Mouse (Mus musculus): ENCODE data around the gene Sipa1.
A peak's percentile ranks its signal among the peaks of the same experiment; 100 is the strongest.

Sipa1 gene

DNA sequence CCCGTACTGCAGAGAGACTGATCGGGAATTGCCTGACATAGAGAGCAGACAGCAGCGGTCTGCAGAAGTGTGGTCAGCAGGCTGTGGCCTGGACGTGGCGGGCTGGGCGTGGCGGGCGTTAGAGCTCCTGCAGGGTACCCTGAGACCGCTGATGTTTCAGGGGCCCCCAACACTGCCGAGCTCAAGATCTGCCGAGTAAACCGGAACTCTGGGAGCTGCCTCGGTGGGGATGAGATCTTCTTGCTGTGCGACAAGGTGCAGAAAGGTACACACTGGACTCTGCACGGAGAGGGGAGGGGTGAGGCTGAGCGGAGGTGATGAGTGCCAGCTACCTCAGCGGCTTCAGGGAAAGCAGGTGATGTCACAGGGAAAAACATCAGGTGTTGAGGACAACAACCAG, 22.5 kb downstream of the Sipa1 start:
- DNase-seq = no peak

DNA sequence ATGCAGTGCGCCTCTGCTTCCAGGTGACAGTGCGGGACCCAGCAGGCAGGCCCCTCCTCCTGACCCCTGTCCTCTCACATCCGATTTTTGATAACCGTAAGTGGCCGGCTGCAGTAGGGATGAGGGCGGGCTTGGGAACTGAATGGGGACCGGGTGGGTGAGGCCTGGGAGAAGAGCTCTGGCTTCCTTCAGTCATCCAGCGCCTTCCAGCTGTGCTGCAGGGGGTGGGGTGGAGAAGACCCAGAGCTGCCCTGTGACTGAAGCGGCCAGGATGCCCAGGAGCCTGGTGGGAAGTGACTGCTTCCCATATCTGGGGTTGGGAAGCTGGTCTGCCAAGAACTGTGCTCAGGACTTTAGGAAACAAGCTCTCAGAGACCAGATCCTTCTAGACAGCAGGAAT, 23.2 kb downstream of the Sipa1 start:
- no peak for DNase-seq

DNA sequence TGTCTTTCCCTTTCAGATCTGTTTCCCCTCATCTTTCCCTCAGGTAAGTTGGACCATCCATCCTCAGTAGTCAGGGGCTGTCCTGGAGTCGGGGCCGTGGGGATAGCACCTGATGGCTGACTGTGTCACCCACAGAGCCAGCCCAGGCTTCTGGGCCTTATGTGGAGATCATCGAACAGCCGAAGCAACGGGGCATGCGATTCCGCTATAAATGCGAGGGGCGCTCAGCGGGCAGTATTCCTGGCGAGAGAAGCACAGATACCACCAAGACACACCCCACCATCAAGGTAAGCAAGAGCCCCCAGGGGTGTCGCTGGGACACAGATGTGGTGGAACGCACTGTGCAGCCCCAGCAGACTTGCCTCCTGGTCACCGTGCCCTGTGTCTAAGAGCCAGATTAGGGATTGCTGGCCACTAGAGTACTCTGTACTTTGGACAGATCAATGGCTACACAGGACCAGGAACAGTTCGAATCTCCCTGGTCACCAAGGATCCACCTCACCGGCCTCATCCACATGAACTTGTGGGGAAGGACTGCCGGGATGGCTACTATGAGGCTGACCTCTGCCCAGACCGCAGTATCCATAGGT, 25.0 kb downstream of the Sipa1 start:
- no peak for DNase-seq

DNA sequence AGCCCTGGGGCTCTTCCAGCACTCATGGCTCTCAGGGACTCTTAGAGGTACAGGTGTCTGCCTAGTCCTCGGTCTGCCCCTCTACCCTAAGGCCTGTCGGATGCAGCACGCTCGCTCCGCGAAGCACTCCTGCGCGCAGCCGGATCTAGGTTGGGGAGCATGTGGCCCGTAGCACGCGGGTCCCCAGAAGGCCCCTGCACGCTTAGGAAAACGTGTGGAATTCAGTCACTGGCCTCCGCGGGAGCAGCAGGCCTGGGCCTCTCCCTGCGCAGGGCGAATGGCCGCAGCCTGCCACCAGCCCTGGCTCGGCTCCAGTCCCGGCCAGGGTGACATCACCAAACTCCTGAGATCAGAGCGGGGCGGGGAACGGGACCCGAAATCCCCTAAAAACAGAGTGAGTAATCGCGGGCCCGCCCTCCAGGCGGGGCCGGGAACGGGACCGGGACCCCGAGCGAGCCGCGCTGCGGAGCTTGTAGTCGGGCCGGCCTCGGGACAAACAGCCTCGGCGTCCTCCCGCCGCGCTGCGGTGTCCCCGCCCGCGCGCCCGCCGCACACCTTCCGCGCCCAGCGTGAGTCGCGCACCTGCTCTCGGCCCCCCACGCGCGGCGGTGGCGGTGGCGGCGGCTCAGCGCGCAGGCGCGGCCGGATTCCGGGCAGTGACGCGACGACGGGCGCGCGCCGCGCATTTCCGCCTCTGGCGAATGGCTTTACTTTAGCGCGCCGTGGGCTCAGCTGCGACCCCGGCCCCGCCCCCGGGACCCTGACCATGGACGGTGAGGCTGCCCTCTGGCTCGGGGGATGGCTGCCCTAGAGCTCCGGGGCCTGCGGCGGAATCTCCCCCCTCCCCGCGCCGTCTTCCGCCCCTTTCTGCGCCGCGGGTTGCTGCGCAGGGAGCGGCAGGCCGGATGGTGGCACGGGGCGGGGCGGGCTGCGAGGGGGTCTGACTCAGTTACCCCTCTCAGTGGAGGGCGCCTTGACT, 26.1 kb downstream of the Sipa1 start, which contains the start of gene Rela:
TSS of gene Rela (plus strand) at position 415 of the 979 bp plus-strand sequence.
- DNase-seq = peak; percentile 94

DNA sequence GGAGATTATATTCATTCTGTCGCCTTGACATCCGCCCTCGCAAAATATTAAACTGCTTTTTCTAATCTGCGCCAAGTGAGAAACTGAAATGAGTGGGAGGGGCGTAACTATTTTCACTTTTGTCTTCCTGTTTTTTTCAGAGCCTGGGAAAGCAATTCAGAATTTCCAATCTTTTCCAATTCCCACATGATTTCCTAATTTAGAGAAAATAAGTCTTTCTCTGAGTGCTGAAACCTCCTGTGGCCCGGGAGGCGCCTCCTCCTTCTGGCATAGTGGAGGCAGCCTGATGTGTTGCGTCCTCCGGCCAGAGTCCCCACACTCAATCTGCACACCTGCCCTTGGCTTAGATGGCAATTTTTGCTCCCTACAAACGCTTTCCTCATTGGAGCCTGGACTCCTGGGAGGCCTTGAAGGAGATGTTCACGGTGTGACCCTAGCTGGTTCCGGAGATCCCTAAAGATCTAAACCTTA, 26.9 kb downstream of the Sipa1 start:
- DNase-seq = no peak

DNA sequence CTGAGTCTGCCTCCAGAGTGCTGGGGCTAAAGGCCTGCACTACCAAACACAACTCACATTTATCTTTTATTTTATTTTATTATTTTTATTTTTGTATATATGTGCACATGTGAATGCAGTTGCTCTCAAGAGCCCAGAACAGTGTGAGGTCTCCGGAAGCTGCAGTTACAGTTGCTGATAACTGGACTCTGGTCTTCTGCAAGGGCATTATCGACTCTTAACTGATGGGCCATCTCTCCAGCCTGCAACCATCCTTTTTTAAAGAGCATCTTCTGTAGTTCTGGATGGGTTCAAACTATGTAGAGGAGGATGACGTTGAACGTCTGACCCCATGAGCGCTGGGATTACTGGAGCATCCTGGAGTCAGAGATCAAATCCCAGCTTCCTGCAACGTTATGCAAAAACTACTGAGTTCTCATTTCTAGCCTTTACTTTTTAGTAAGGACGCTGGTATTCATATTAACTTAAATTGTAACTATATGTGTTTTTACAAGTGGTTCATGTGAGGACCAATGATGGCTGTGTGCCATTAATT, 27.4 kb downstream of the Sipa1 start:
- DNase-seq = no peak

DNA sequence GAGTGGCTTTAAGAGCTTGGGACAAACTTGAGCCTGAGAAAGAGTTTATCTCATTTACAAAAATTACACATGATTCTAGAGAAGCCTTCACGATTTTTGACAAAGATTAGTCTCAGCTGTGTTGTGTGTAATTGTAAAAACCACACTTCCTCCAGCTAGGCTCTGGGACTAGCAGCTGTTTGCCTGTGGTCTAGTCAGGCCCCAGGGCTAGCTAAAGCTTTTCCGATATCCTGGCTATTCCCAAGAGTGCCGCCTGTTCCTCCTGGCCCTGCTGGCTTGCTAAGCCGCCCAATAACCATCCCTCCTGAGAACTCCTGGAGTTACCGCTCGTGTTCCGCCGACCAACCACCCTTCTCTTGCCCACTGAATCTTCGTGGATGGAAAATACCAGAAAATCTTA, 31.4 kb downstream of the Sipa1 start:
- DNase-seq = no peak

DNA sequence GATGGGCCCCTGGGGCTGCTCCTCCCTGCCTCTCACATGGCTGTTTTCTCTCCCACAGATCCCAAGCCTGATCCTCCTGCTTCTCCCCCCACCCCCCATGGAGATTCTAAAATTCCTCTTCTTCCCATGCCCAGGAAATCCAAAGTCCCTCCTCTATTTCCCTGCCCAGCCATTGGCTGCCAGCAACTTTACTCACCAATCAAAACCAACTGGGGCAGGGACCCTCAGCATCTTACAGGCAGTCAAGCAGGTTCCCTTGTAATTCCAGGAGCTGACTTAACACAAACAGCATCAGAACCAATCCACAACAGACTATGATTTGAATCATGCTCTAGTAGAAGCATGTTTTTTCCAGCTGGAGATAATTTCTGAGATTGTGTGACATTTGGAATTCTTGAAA, 33.6 kb downstream of the Sipa1 start:
- DNase-seq = no peak

DNA sequence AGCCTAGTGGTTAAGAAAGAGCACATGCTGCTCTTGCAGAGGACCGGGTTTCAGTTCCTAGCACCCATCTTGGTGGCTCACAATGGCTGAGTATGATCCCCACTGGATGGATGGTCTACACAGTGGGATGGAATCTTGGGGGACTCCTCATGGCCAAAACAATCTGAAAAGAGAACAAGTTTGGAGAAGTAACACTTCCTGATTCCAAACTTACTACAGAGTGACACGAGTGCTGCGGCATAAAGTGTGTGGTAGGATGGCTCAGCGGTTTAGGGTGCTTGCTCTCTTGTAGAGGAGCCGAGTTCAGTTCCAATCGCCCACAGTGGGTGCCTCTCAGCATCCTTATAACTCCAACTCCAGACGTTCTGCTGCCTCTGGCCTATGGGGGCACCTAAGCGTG, 38.2 kb downstream of the Sipa1 start:
- DNase-seq = no peak

DNA sequence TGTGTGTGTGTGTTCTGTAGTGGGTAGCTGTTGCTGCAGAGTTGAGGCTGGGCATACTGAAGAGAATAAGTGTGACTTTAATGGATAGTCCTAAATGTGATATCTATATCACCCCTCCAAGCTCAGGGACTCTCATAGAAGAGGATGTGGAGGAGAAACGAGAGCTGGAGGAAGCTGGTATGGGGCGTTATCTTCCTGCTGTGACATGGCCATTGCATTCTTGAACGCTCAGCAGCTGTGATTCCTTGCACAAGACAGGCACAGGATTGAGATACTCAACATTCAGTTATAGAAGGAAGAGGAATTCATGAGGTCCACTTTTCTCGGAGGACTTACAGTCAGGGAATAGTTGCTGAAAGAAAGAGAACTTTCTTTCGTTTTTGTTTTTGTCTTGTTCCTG, 41.6 kb downstream of the Sipa1 start:
- no peak for DNase-seq

DNA sequence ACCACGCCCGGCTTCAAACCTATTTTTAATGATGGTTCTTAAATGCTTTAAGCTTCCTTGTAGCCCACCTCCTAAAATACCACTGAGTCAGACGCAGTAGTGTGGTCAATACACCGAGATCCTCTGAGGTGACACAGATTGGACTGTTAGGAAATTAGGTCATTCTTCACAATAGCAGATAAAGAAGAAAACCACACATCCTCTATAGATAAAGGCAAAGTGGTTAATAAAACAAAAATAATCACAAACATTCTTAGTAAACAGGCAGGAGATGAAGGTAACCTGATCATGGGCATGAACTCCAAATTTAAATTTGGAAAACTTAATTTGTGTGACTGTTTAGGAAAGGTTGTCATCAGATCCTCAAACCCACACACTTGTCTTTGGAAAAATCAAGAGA, 43.5 kb downstream of the Sipa1 start:
- DNase-seq = no peak

DNA sequence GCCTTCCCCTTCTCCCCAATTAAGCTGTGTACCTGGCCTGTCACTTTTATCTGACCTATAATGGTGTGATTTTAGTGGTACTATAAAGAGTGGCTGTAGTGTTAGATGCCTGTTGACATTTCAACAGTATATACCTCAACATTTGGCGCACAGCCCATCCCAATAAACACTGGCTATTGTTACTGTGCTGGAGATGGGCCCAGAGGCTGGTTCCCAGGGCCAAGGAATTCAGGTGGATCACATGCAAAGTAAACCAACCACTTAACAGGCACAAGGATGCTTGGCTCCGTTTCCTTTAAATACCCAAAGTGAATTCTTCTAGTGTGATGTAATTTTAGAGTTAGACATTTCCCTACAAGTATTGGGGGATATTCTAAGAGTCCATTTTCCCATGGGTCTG, 48.6 kb downstream of the Sipa1 start:
- no peak for DNase-seq

DNA sequence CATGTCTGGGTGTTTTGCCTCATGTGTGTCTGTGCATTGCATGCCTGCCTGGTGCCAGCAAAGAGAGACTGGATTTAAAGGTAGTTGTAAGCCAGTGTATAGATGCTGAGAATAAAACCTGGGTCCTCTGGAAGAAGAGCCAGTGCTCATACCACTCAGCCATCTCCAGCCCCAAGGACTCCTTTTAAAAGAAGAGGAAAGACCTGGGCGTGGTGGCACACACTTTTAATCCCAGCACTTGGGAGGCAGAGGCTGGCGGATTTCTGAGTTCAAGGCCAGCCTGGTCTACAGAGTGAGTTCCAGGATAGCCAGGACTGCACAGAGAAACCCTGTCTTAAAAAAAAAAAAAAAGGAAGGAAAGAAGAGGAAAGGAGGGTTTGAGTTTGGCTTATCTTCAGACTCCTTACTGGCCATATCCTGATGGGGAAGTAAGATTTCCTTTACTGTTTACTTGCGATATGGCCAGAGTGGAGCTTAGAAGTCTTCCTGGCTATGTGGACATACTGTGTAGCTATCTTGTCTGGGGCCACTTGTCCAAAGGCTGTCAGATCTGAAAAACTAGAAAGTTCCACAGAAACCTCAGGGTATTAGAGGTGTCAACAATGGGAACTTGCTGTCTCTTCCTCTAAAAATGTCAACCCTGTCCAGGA, 50.6 kb downstream of the Sipa1 start:
- DNase-seq = no peak

DNA sequence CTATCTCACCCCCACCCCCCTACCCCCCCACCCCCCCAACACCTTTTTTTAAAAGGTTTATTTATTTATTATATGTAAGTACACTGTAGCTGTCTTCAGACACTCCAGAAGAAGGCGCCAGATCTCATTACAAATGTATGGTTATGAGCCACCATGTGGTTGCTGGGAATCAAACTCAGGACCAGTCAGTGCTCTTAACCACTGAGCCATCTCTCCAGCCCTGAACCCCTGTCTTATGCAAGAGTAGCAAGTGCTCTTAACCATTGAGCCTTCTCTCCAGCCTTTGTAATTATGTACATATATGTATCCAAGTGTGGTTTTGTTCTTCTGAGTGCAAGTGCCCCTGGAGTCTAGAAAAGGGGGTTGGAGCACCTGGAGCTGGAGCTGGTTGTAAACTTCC, 51.5 kb downstream of the Sipa1 start:
- DNase-seq = no peak

DNA sequence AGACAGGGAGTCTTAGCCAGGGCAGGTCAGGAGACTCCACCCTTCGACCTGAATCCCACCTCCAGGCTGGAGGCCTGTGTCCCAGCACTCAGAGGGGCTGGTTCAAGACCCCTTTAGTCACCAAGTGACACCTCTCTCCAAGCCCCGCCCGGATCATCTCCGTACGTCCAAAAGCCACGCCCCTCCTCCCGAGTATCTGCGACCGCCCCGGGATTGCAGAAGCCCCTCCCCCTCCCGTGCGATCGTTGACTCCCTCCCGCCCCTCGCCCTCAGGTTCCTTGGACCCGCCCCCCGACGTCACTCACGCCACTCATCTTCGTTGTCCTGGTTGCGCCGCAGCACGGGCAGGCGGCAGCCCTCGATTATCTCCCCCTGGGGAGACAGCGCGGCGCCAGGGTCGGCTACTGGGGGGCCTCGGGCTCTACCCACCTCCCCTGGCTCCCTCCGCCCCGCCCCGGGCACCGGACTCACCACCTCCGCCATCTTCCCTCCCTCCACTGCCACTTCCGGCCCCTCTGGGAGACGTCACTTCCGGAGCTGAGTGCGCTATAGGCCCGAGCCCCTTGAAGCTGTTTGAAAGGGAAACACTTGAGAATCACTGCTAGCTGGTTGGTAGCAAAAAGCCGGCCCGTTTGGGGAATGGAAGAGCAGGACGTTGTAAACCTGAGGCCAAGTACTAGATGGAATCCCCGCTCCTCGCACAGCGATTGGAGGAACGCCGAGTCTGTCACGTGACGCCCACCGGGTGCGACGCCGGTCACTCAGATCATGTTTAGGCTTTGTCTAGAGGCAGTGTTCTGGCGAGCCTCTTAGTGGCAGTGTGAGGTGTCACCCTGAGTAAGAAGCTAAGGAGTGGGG, 53.7 kb downstream of the Sipa1 start, which contains the start of gene Kat5:
TSS of gene Kat5 (minus strand) at position 691 of the 858 bp plus-strand sequence.
- peak; percentile 97 for DNase-seq

DNA sequence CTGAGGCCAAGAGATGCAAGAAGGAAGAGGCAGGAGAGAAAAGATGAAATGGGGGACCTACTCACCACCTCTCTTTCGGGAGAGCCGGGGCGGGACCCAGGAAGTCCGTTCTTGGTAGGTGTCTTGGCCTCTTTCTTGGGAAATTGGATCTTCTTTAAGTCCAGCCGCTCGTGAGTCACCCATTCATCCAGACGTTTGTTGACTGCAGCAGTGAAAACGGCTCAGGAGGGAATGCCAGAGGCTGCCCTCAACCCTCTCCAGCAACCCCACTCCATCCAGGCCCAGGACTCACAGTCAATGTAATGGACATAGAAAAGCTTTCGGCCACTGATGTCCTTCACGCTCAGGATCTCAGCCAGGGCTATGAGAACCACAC, 54.3 kb downstream of the Sipa1 start:
- no peak for DNase-seq

DNA sequence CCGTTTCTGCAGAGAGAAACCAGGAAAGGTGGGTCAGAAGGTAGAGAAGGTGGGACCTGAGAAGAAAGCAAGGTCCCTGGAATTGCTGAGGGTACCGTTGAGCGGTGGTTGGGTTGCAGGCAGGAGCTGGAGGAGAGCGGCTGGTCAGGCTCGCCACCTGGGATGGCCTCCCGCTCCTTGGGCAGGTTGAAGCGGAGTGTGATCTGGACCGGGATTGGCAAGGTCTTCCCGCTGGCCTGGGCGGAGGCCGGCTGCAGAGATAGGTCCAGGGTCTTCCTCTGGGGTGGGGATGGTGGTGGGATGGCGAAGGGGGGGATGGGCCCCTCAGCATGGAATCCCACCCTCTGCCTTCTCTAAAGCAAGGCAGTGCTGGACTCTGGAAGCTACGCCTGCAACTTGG, 54.8 kb downstream of the Sipa1 start:
- peak; percentile 32 for DNase-seq

DNA sequence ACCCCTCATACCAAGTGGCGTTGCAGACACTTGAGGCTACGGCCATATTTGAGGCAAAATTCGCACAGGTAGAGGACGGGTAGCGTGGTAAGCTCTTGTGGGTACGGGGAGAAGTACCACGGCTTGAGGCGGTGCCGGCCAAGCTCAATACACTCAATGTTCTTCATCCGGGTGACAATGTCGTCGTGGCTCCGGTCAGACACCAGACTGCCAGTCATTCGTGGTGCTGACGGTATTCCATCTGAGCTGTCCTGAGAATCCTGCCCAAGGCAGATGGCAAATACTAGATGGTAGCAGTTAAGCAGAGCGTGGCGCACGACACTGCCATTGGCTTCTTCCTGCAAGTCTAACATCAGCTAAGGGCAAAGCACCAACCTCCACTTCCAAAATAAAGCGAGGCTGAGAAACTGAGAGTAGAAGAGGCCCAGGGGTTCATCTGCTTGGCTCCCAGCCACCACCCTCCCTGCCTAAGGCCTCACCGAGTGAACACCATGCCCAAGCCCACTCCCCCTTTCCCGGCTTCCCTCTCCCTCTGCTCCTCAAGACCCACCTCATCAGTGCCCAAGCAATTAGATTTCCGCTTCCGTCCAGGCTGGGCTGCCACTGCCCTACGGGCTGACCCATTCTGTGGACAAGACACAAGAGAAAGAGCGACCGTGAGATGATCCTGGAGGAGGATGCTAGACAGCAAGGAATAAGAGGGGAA, 55.6 kb downstream of the Sipa1 start:
- no peak for DNase-seq

DNA sequence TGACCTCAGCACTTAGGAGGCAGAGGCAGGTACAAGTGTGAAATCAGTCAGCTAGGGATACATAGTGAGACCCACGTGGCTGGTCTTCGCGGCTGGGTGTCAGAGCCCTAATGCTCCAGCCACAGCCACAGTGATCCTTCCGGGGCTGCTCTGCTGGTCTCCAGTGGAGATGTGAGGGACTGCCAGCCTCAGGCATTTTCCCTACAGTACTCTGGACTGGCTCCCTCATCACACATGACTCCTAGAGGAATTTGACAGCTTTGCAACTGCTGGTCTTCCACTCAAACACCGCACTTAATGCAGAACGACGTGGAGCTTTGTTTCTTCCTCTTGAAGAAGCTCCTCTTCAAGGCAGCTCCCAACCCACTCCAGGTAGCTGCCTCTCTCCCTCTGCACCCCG, 57.3 kb downstream of the Sipa1 start:
- no peak for DNase-seq

DNA sequence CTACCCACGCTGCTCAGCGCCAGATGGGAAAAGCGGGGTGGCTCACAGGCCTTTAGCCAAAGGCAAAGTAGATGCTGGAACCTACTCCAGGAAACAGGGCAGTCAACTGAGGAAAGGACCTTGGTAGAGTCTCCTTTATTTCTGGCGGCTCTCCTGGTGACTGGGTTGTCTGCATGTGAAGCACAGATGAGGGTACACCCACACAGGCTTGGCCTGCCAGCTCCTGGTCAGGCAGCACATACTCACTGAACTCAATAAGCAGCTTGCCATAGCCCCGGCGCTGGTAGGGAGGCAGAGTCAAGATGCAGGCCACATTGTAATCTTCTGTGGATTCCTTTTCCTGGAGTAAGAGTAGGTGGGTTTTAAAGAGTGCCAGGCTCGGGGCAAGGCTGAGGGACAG, 58.4 kb downstream of the Sipa1 start:
- no peak for DNase-seq

DNA sequence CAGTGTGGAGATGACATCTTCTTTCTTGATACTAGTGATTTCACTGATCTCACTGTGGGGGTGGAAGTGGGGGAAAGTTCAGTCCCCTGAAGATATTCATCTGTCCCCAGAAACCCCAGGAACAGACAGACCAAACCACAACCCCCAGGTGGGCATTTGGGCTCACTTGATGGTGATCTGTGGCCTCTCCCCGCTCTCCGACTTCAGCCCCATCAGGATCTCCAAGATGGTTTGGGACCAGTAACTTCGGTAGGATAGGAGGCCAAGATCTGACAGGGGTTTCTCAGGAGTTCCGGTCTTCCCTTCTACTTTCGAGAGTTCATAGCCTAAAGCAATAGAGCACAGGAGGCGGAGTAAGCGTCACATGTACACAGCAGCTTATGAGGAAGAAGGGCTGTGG, 59.8 kb downstream of the Sipa1 start:
- no peak for DNase-seq

Measured in kidney, postnatal 10 days (tissue).